Comparison of ENCODE assay signal across 16 mouse cellular contexts in the genomic region with DNA sequence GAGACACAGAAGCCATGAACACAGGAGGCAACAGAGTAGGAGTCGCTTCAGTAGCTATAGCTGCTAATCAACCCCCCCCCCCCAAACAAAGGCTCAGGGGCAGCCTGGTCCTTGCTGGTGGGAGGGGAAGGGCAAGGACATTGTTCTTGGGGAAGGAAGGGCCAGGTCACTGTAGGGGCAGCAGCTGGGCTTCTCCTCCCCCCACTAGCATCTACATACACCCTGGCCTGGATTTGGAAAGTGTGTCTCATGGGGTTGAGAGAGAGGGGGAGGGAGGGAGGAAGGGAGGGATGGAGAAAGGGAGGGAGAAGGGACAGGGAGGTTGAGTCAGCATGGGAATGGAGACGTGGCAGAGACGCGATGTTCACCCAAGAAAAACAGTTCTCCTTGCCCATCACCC. TPM values are rescaled to one million over a fixed set of nuclear protein-coding genes. Genes with fewer than 3 reads are reported as not detected.
DNase-seq lines count a peak whose midpoint lies in the region; ATAC-seq and TF ChIP-seq lines count a peak whose summit lies in the region.
"Had no signal": no experiment of that assay in that cellular context is flagged by ENCODE, and none has a peak within 500 bp of the region (broad histone marks: within the 10 kb centered on the region; RNA-seq: fewer than 3 reads in every experiment).

No protein-coding gene starts in this region.

- TF ChIP-seq CTCF in C2C12 (IDR thresholded peaks at IDR 0.05; ENCODE audit: control insufficient read depth, insufficient read depth, insufficient read length): no peak
- no peak for TF ChIP-seq CTCF in heart, postnatal 0 days (IDR thresholded peaks at IDR 0.05; ENCODE audit: low read depth)

- no peak overlapping the region for H3K9ac ChIP-seq in embryonic facial prominence, embryonic 15.5 days
- no peak overlapping the region for H3K9ac ChIP-seq in kidney, embryonic 16.5 days (replicated peaks; ENCODE audit: low read length)
- H3K9ac ChIP-seq in heart, postnatal 0 days (replicated peaks; ENCODE audit: low read depth, low read length): no peak overlapping the region; the same call in 1 of the 2 replicates
- H3K9ac ChIP-seq in hindbrain, embryonic 12.5 days: no peak overlapping the region
- H3K9ac ChIP-seq: liver, embryonic 13.5 days had no signal

- WGBS in embryonic facial prominence, embryonic 15.5 days: 42% methylated on average over 4 of the region's 4 CpGs
- WGBS in embryonic facial prominence, embryonic 10.5 days: 52% methylated on average over 4 of the region's 4 CpGs
- 40% methylated on average over 4 of the region's 4 CpGs for WGBS in kidney, embryonic 16.5 days
- 51% methylated on average over 4 of the region's 4 CpGs for WGBS in heart, postnatal 0 days
- 33% methylated on average over 4 of the region's 4 CpGs for WGBS in hindbrain, embryonic 12.5 days

- peaks cover 51% of the 10 kb centered on the region for H3K36me3 ChIP-seq in embryonic facial prominence, embryonic 15.5 days
- peaks cover 4% of the 10 kb centered on the region; the same call in 1 of the 2 replicates for H3K36me3 ChIP-seq in embryonic facial prominence, embryonic 10.5 days (replicated peaks)
- H3K36me3 ChIP-seq in kidney, embryonic 16.5 days (ENCODE audit: insufficient read depth, low read length): peaks cover 13% of the 10 kb centered on the region
- H3K36me3 ChIP-seq in C2C12 (ENCODE audit: control insufficient read depth, insufficient read depth): peaks cover 75% of the 10 kb centered on the region
- H3K36me3 ChIP-seq in heart, postnatal 0 days (replicated peaks; ENCODE audit: control insufficient read depth, insufficient read depth, low read length): peaks cover 48% of the 10 kb centered on the region
- no peaks in the 10 kb centered on the region for H3K36me3 ChIP-seq in hindbrain, embryonic 12.5 days

- H3K79me2 ChIP-seq in C2C12 (ENCODE audit: control insufficient read depth, insufficient read depth): peaks cover 67% of the 10 kb centered on the region

- H3K4me1 ChIP-seq in embryonic facial prominence, embryonic 15.5 days: peaks cover 56% of the 10 kb centered on the region
- peaks cover 34% of the 10 kb centered on the region for H3K4me1 ChIP-seq in embryonic facial prominence, embryonic 10.5 days
- peaks cover 29% of the 10 kb centered on the region for H3K4me1 ChIP-seq in kidney, embryonic 16.5 days (ENCODE audit: insufficient read depth, low read length)
- H3K4me1 ChIP-seq in heart, postnatal 0 days (ENCODE audit: control insufficient read depth, insufficient read depth): peaks cover 26% of the 10 kb centered on the region
- H3K4me1 ChIP-seq in hindbrain, embryonic 12.5 days: peaks cover 16% of the 10 kb centered on the region

- TF ChIP-seq EP300 in heart, postnatal 0 days (IDR thresholded peaks at IDR 0.05; ENCODE audit: low read depth): no peak

- no peak for ATAC-seq in embryonic facial prominence, embryonic 15.5 days (ENCODE audit: insufficient number of reproducible peaks, low FRiP score, low TSS enrichment, low read depth)
- 0 out of 2 replicates have a peak, but pooled peaks have one; percentile 22 for ATAC-seq in kidney, embryonic 16.5 days (ENCODE audit: low FRiP score, low TSS enrichment)
- no peak for ATAC-seq in heart, postnatal 0 days (ENCODE audit: insufficient read depth, low read depth)
- no peak for ATAC-seq in hindbrain, embryonic 12.5 days (ENCODE audit: low FRiP score)

- H3K27me3 ChIP-seq in embryonic facial prominence, embryonic 15.5 days: no peaks in the 10 kb centered on the region
- H3K27me3 ChIP-seq in embryonic facial prominence, embryonic 10.5 days (replicated peaks; ENCODE audit: low read depth, poor library complexity, severe bottlenecking): peaks cover 8% of the 10 kb centered on the region
- no peaks in the 10 kb centered on the region for H3K27me3 ChIP-seq in kidney, embryonic 16.5 days (ENCODE audit: insufficient read depth, low read length)
- H3K27me3 ChIP-seq in C2C12 (ENCODE audit: control insufficient read depth, insufficient read depth, insufficient read length): no peaks in the 10 kb centered on the region
- H3K27me3 ChIP-seq in heart, postnatal 0 days (ENCODE audit: control insufficient read depth, insufficient read depth, low read length): no peaks in the 10 kb centered on the region
- H3K27me3 ChIP-seq in hindbrain, embryonic 12.5 days: no peaks in the 10 kb centered on the region

- H3K79me3 ChIP-seq in C2C12 (ENCODE audit: low read depth): peaks cover 42% of the 10 kb centered on the region

- no peak overlapping the region for H3ac ChIP-seq in C2C12 (ENCODE audit: control insufficient read depth, insufficient read length, low read depth)

- no peaks in the 10 kb centered on the region for H3K9me3 ChIP-seq in embryonic facial prominence, embryonic 15.5 days (replicated peaks)
- 0 out of 2 replicates have a peak, but pooled peaks cover 4% of the 10 kb centered on the region for H3K9me3 ChIP-seq in embryonic facial prominence, embryonic 10.5 days
- no peaks in the 10 kb centered on the region for H3K9me3 ChIP-seq in kidney, embryonic 16.5 days (ENCODE audit: low read length)
- H3K9me3 ChIP-seq in heart, postnatal 0 days (replicated peaks; ENCODE audit: control insufficient read depth, low read length): no peaks in the 10 kb centered on the region
- no peaks in the 10 kb centered on the region for H3K9me3 ChIP-seq in hindbrain, embryonic 12.5 days (replicated peaks)
- H3K9me3 ChIP-seq: liver, embryonic 13.5 days had no signal

- H3K27ac ChIP-seq in embryonic facial prominence, embryonic 15.5 days (replicated peaks): peak overlapping the region; percentile 95; the same call in 1 of the 2 replicates
- no peak overlapping the region for H3K27ac ChIP-seq in embryonic facial prominence, embryonic 10.5 days (replicated peaks)
- H3K27ac ChIP-seq in kidney, embryonic 16.5 days (ENCODE audit: low read length): peak overlapping the region; percentile 12; the same call in 1 of the 2 replicates
- H3K27ac ChIP-seq in heart, postnatal 0 days (ENCODE audit: low read depth): peak overlapping the region; percentile 89
- H3K27ac ChIP-seq in hindbrain, embryonic 12.5 days: no peak overlapping the region
- H3K27ac ChIP-seq: liver, embryonic 13.5 days had no signal

- H3K4me2 ChIP-seq in embryonic facial prominence, embryonic 15.5 days (replicated peaks): no peak overlapping the region
- H3K4me2 ChIP-seq in kidney, embryonic 16.5 days (replicated peaks; ENCODE audit: low read depth, low read length): no peak overlapping the region
- H3K4me2 ChIP-seq in heart, postnatal 0 days (ENCODE audit: low read depth, low read length): peak overlapping the region; percentile 25; the same call in 1 of the 2 replicates
- no peak overlapping the region for H3K4me2 ChIP-seq in hindbrain, embryonic 12.5 days (replicated peaks)
- H3K4me2 ChIP-seq: liver, embryonic 13.5 days had no signal

- H3K4me3 ChIP-seq in embryonic facial prominence, embryonic 15.5 days (replicated peaks): no peak overlapping the region
- no peak overlapping the region for H3K4me3 ChIP-seq in embryonic facial prominence, embryonic 10.5 days
- no peak overlapping the region for H3K4me3 ChIP-seq in kidney, embryonic 16.5 days (ENCODE audit: low read length)
- no peak overlapping the region for H3K4me3 ChIP-seq in C2C12 (ENCODE audit: insufficient read depth, poor library complexity, severe bottlenecking)
- no peak overlapping the region for H3K4me3 ChIP-seq in heart, postnatal 0 days (ENCODE audit: low read depth, low read length)
- H3K4me3 ChIP-seq in hindbrain, embryonic 12.5 days: no peak overlapping the region
- H3K4me3 ChIP-seq: liver, embryonic 13.5 days; megakaryocyte, embryonic 14.5 days had no signal

- no peak for DNase-seq in embryonic facial prominence, embryonic 10.5 days (ENCODE audit: low spot score)
- no peak for DNase-seq in kidney, postnatal 10 days
- peak; percentile 53 for DNase-seq in heart, postnatal 0 days (ENCODE audit: low spot score)
- DNase-seq in embryo, embryonic 10.5 days (ENCODE audit: low spot score): no peak
- DNase-seq: adrenal gland, postnatal 14 days; cerebellum, postnatal 10 days; kidney, postnatal 36 days; left cerebral cortex, postnatal 4 days; liver, embryonic 13.5 days; spleen, adult 18-20 months; thymus, postnatal 36 days had no signal

TF ChIP-seq in C2C12, 6 proteins besides CTCF, POLR2A, EP300 and RAD21:
- TF ChIP-seq MAX (IDR thresholded peaks at IDR 0.05) (peak; percentile 17), USF1 (IDR thresholded peaks at IDR 0.05; ENCODE audit: low read depth) (no peak)

RNA-seq across cellular contexts. Expression of gene Ehd2, which starts 6.7 kb away (rescaled TPM):
- 72.5 and 73.3 TPM in 2 replicates for polyA plus RNA-seq in embryonic facial prominence, embryonic 15.5 days (2015; fragmentation: Nextera tagmentation; extraction: Ambion mirVana)
- 11.6 and 13.8 TPM in 2 replicates for polyA plus RNA-seq in embryonic facial prominence, embryonic 10.5 days (2016; fragmentation: Nextera tagmentation; extraction: Ambion mirVana)
- polyA plus RNA-seq in kidney, embryonic 16.5 days (2015; fragmentation: Nextera tagmentation; extraction: Ambion mirVana): 36.8 and 37.9 TPM in 2 replicates
- polyA plus RNA-seq in C2C12 (2012; fragmentation: generic; extraction: Trizol): 98.7 TPM
- 66.7 and 80.0 TPM in 2 replicates for total RNA-seq in heart, postnatal 0 days (2014; rRNA removed; ENCODE audit: low replicate concordance)
- polyA plus RNA-seq in heart, postnatal 0 days (2015; fragmentation: Nextera tagmentation; extraction: Ambion mirVana): 47.5 and 48.7 TPM in 2 replicates
- 10.1 and 16.6 TPM in 2 replicates for polyA plus RNA-seq in hindbrain, embryonic 12.5 days (2016; fragmentation: Nextera tagmentation; extraction: Ambion mirVana)

RNA-seq across cellular contexts. Expression of gene Nop53, which starts 14.8 kb away (rescaled TPM):
- polyA plus RNA-seq in embryonic facial prominence, embryonic 15.5 days (2015; fragmentation: Nextera tagmentation; extraction: Ambion mirVana): 202 and 212 TPM in 2 replicates
- polyA plus RNA-seq in embryonic facial prominence, embryonic 10.5 days (2016; fragmentation: Nextera tagmentation; extraction: Ambion mirVana): 180 and 185 TPM in 2 replicates
- 198 and 212 TPM in 2 replicates for polyA plus RNA-seq in kidney, embryonic 16.5 days (2015; fragmentation: Nextera tagmentation; extraction: Ambion mirVana)
- polyA plus RNA-seq in C2C12 (2012; fragmentation: generic; extraction: Trizol): 228 TPM
- total RNA-seq in heart, postnatal 0 days (2014; rRNA removed; ENCODE audit: low replicate concordance): 81.6 and 102 TPM in 2 replicates
- polyA plus RNA-seq in heart, postnatal 0 days (2015; fragmentation: Nextera tagmentation; extraction: Ambion mirVana): 120 and 128 TPM in 2 replicates
- 157 and 167 TPM in 2 replicates for polyA plus RNA-seq in hindbrain, embryonic 12.5 days (2016; fragmentation: Nextera tagmentation; extraction: Ambion mirVana)

RNA-seq across cellular contexts. Expression of gene Selenow, which starts 38.5 kb away (rescaled TPM):
- polyA plus RNA-seq in embryonic facial prominence, embryonic 15.5 days (2015; fragmentation: Nextera tagmentation; extraction: Ambion mirVana): 931 and 958 TPM in 2 replicates
- 756 and 839 TPM in 2 replicates for polyA plus RNA-seq in embryonic facial prominence, embryonic 10.5 days (2016; fragmentation: Nextera tagmentation; extraction: Ambion mirVana)
- 690 and 706 TPM in 2 replicates for polyA plus RNA-seq in kidney, embryonic 16.5 days (2015; fragmentation: Nextera tagmentation; extraction: Ambion mirVana)
- 423 TPM for polyA plus RNA-seq in C2C12 (2012; fragmentation: generic; extraction: Trizol)
- 292 and 404 TPM in 2 replicates for total RNA-seq in heart, postnatal 0 days (2014; rRNA removed; ENCODE audit: low replicate concordance)
- 632 and 642 TPM in 2 replicates for polyA plus RNA-seq in heart, postnatal 0 days (2015; fragmentation: Nextera tagmentation; extraction: Ambion mirVana)
- 1,041 and 1,118 TPM in 2 replicates for polyA plus RNA-seq in hindbrain, embryonic 12.5 days (2016; fragmentation: Nextera tagmentation; extraction: Ambion mirVana)

Comparison
In these comparisons a context has a peak if more than half of its experiments do, and no peak if none do; other contexts are left out.
1. H3K27ac ChIP-seq: peak in embryonic facial prominence, embryonic 15.5 days (single experiment), kidney, embryonic 16.5 days (single experiment) and heart, postnatal 0 days (single experiment); none in embryonic facial prominence, embryonic 10.5 days (single experiment) and hindbrain, embryonic 12.5 days (single experiment).